Mouse (Mus musculus) thymus, adult 2 months (tissue): ENCODE measurements at regions not wholly inside any gene's neighbourhood (a gene's known extent, or its start where the extent isn't known, plus 50 kb on each side); places are given as distances from the start of the nearest gene placed in this dataset.

Source experiments
- CTCF ChIP-seq: fragments of 200-500 bp; IDR thresholded peaks from 2 replicates; pipeline ENCODE4 v1.5.1; 2012; ENCODE audit warnings: mild to moderate bottlenecking, control low read depth, low read length, moderate library complexity, borderline replicate concordance; ENCODE audit not compliant: control insufficient read depth, poor library complexity, insufficient read depth; ENCODE audit errors: extremely low read depth
- POLR2A ChIP-seq: fragments of 200-500 bp; IDR thresholded peaks from 2 replicates; pipeline ENCODE4 v1.6.1; 2012; ENCODE audit warnings: mild to moderate bottlenecking, low read length, control low read depth, moderate library complexity; ENCODE audit not compliant: control insufficient read depth, poor library complexity, insufficient read depth; ENCODE audit errors: extremely low read depth

DNA sequence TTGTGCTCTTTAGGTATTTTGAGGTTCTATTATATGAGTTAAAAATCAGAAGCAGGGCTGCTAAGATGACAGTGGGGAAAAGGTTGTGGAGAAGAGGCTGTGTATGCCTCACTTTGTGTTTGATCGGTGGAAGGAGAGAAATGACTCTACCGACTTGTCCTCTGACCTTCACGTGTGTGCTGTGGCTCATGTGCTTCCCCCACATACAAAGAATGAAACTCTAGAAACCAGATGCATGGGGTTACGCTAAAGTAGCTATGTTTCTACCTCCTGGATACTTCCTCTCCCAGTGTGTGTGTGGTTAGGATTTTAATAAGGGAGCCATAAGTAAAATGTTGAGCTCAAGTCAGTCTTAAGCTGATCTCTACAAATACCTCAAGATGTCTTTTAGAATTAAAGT lies 148.1 kb upstream of the 1700056E22Rik start:
- TF ChIP-seq CTCF (no peak), POLR2A (no peak)
